Mouse (Mus musculus) testis, postnatal 14 days (tissue): ENCODE results near the gene Matk.
A peak's percentile ranks its signal among the peaks of the same experiment; 100 is the strongest.

Experiments
- DNase-seq: peaks from one replicate; pipeline ENCODE4 v3.0.0; 2021; ENCODE audit warnings: low spot score

Matk gene

GRCm38 (mm10) chr10:81287513-81288157, 34.9 kb downstream of the Matk start:
- DNase-seq, result peak; percentile 68

GRCm38 (mm10) chr10:81288601-81289000, 35.9 kb downstream of the Matk start:
- DNase-seq, result no peak

GRCm38 (mm10) chr10:81289278-81289677, 36.5 kb downstream of the Matk start:
- peak; percentile 54 for DNase-seq

- DNase-seq, result no peak
Measured at GRCm38 (mm10) chr10:81289811-81290210, 37.1 kb downstream of the Matk start.

- no peak for DNase-seq
Measured at GRCm38 (mm10) chr10:81290698-81291460, 38.1 kb downstream of the Matk start.

GRCm38 (mm10) chr10:81291511-81292104, 38.9 kb downstream of the Matk start, which contains the start of gene Tjp3:
TSS of gene Tjp3 (minus strand) at chr10:81291581.
- no peak for DNase-seq

- peak; percentile 100 for DNase-seq
Measured at GRCm38 (mm10) chr10:81292554-81293333, 40.0 kb downstream of the Matk start, which contains the start of gene Pip5k1c. TSS of gene Pip5k1c (plus strand) at chr10:81292963.

- DNase-seq, result no peak
Measured at GRCm38 (mm10) chr10:81293334-81294030, 40.7 kb downstream of the Matk start.

- DNase-seq, result no peak
Measured at GRCm38 (mm10) chr10:81294442-81294841, 41.7 kb downstream of the Matk start.

- DNase-seq, result no peak
Measured at GRCm38 (mm10) chr10:81295185-81295584, 42.5 kb downstream of the Matk start.

- DNase-seq, result no peak
Measured at GRCm38 (mm10) chr10:81297246-81297645, 44.5 kb downstream of the Matk start.

- no peak for DNase-seq
Measured at GRCm38 (mm10) chr10:81297845-81298244, 45.1 kb downstream of the Matk start.

GRCm38 (mm10) chr10:81298369-81299100, 45.8 kb downstream of the Matk start:
- no peak for DNase-seq

- no peak for DNase-seq
Measured at GRCm38 (mm10) chr10:81299585-81300351, 47.0 kb downstream of the Matk start.

- DNase-seq, result no peak
Measured at GRCm38 (mm10) chr10:81300352-81300907, 47.7 kb downstream of the Matk start.

GRCm38 (mm10) chr10:81301321-81301720, 48.6 kb downstream of the Matk start:
- DNase-seq, result no peak

- DNase-seq, result no peak
Measured at GRCm38 (mm10) chr10:81302288-81302687, 49.6 kb downstream of the Matk start.

GRCm38 (mm10) chr10:81302781-81303218, 50.1 kb downstream of the Matk start:
- no peak for DNase-seq

- no peak for DNase-seq
Measured at GRCm38 (mm10) chr10:81303258-81303657, 50.5 kb downstream of the Matk start.

GRCm38 (mm10) chr10:81303761-81304160, 51.0 kb downstream of the Matk start:
- no peak for DNase-seq
